Mouse (Mus musculus): Measurements from ENCODE around the gene Timm22. TPM values are rescaled to one million over a fixed set of nuclear protein-coding genes. Genes with fewer than 3 reads are reported as not detected.

Timm22 gene
- polyA plus RNA-seq, 1 experiment from 2014 or later, result 37.4 TPM

DNA sequence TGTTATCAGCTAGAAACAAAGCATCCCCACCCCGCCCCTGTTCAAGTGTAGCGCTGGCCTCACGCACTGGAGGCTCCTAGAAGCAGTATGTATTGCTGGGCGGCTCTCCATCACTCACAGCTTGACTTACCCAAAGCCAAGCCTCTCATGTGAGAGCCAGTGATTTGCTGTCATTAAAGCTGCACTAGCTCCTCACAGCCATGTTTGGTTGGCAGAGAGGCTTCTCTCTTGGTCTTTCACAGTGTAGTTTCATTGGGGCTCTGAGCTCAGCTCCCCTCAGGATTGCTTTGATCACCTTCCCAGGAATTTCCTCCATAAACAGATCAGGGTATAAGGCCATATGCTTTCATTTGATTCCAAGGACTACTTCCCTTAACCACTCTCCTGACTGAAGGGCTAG is 6.5 kb downstream of the Timm22 start:
- no peak overlapping the region for H3K9ac ChIP-seq
- H3K9me3 ChIP-seq (replicated peaks), result no peaks in the 10 kb centered on the region
- H3K4me1 ChIP-seq (replicated peaks), result 0 out of 2 replicates have a peak, but pooled peaks cover 8% of the 10 kb centered on the region
- no peak overlapping the region for H3K4me3 ChIP-seq (replicated peaks)
- no peaks in the 10 kb centered on the region for H3K27me3 ChIP-seq
- 39% methylated on average over 4 of the region's 4 CpGs for WGBS (ENCODE audit: insufficient replicate concordance)
- ATAC-seq (ENCODE audit: insufficient read depth), result no peak
- H3K4me2 ChIP-seq, result no peak overlapping the region
- no peak overlapping the region for H3K27ac ChIP-seq (replicated peaks)
- peaks cover 61% of the 10 kb centered on the region for H3K36me3 ChIP-seq (replicated peaks)

- ATAC-seq (ENCODE audit: insufficient read depth), result no peak
- H3K27ac ChIP-seq (replicated peaks), result no peak overlapping the region
- no peaks in the 10 kb centered on the region for H3K27me3 ChIP-seq
- H3K4me2 ChIP-seq, result no peak overlapping the region
- 77% methylated on average over 4 of the region's 4 CpGs for WGBS (ENCODE audit: insufficient replicate concordance)
- H3K9me3 ChIP-seq (replicated peaks), result no peaks in the 10 kb centered on the region
- H3K4me1 ChIP-seq (replicated peaks), result 0 out of 2 replicates have a peak, but pooled peaks cover 3% of the 10 kb centered on the region
- H3K9ac ChIP-seq, result no peak overlapping the region
- H3K4me3 ChIP-seq (replicated peaks), result no peak overlapping the region
- peaks cover 53% of the 10 kb centered on the region for H3K36me3 ChIP-seq (replicated peaks)
Measured at GRCm38 (mm10) chr11:76415001-76415400, 8.2 kb downstream of the Timm22 start.

DNA sequence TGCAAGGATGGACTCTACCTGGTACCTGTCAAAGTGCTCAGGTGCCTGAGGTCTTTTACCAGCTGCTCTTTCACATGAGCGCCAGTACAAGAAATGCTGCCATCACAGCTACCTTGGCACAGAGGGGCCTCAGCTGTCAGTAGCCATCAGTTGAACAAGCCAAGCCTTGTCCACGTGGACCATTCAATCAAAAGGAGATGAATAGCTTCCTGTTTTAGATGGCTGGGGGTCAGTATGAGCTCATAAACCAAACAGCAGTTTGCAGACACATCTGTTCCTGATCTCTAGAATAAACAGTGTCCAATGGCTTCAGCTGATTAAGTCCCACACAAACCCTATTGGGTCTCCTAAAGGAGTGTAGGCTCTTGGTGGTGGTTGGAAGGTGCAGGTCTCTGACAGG is 9.2 kb downstream of the Timm22 start:
- peaks cover 49% of the 10 kb centered on the region for H3K36me3 ChIP-seq (replicated peaks)
- H3K4me2 ChIP-seq, result no peak overlapping the region
- WGBS (ENCODE audit: insufficient replicate concordance), result 49% methylated on average over 2 of the region's 2 CpGs
- H3K27ac ChIP-seq (replicated peaks), result no peak overlapping the region
- H3K9me3 ChIP-seq (replicated peaks), result no peaks in the 10 kb centered on the region
- no peak overlapping the region for H3K9ac ChIP-seq
- ATAC-seq (ENCODE audit: insufficient read depth), result no peak
- H3K4me1 ChIP-seq (replicated peaks), result 0 out of 2 replicates have a peak, but pooled peaks cover 3% of the 10 kb centered on the region
- no peak overlapping the region for H3K4me3 ChIP-seq (replicated peaks)
- no peaks in the 10 kb centered on the region for H3K27me3 ChIP-seq

- Histone ChIP-seq H3K36me3 (replicated peaks) (peaks cover 33% of the 10 kb centered on the region), H3K27ac (replicated peaks) (no peak overlapping the region)
- WGBS (ENCODE audit: insufficient replicate concordance), result 79% methylated on average over 8 of the region's 8 CpGs
Measured at GRCm38 (mm10) chr11:76418423-76418822, 11.7 kb downstream of the Timm22 start.

DNA sequence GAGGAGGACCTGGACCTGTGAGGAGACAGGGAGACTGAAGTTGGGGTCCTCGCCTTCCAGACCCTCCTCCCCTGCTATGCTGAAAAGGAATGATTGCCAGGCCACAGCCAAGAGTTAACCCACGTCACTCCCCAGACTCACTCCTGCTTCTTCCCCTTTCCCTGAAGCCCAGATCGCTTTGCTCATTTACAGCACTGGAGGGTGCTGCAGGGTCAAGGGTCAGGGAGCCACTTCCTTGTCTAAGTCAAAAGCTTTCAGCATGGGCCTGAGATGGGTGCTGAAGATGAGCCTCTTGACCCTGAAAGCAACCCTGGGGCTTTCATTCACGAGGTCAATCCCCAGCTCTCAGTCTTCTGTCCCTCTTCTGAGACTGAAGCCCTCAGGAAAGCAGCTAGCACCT is 12.4 kb downstream of the Timm22 start:
- no peak overlapping the region for H3K4me3 ChIP-seq (replicated peaks)
- no peaks in the 10 kb centered on the region for H3K27me3 ChIP-seq
- H3K9me3 ChIP-seq (replicated peaks), result no peaks in the 10 kb centered on the region
- H3K4me2 ChIP-seq, result no peak overlapping the region
- no peaks in the 10 kb centered on the region for H3K4me1 ChIP-seq (replicated peaks)
- no peak overlapping the region for H3K27ac ChIP-seq (replicated peaks)
- WGBS (ENCODE audit: insufficient replicate concordance), result 49% methylated on average over 4 of the region's 4 CpGs
- peaks cover 29% of the 10 kb centered on the region for H3K36me3 ChIP-seq (replicated peaks)
- H3K9ac ChIP-seq, result no peak overlapping the region
- ATAC-seq (ENCODE audit: insufficient read depth), result no peak

More at GRCm38 (mm10) chr11:76418423-76418822, 11.7 kb downstream of the Timm22 start:
- Histone ChIP-seq H3K27me3 (no peaks in the 10 kb centered on the region), H3K4me3 (replicated peaks) (no peak overlapping the region), H3K9me3 (replicated peaks) (no peaks in the 10 kb centered on the region), H3K4me1 (replicated peaks) (no peaks in the 10 kb centered on the region), H3K9ac (no peak overlapping the region), H3K4me2 (no peak overlapping the region)
- ATAC-seq (ENCODE audit: insufficient read depth), result no peak

- no peaks in the 10 kb centered on the region for H3K4me1 ChIP-seq (replicated peaks)
- no peak overlapping the region for H3K27ac ChIP-seq (replicated peaks)
- H3K4me2 ChIP-seq, result no peak overlapping the region
- WGBS (ENCODE audit: insufficient replicate concordance), result 47% methylated on average over 4 of the region's 4 CpGs
- no peaks in the 10 kb centered on the region for H3K27me3 ChIP-seq
- H3K9ac ChIP-seq, result no peak overlapping the region
- ATAC-seq (ENCODE audit: insufficient read depth), result no peak
- no peaks in the 10 kb centered on the region for H3K9me3 ChIP-seq (replicated peaks)
- peaks cover 14% of the 10 kb centered on the region for H3K36me3 ChIP-seq (replicated peaks)
- H3K4me3 ChIP-seq (replicated peaks), result no peak overlapping the region
Measured at GRCm38 (mm10) chr11:76420896-76421295, 14.1 kb downstream of the Timm22 start.

DNA sequence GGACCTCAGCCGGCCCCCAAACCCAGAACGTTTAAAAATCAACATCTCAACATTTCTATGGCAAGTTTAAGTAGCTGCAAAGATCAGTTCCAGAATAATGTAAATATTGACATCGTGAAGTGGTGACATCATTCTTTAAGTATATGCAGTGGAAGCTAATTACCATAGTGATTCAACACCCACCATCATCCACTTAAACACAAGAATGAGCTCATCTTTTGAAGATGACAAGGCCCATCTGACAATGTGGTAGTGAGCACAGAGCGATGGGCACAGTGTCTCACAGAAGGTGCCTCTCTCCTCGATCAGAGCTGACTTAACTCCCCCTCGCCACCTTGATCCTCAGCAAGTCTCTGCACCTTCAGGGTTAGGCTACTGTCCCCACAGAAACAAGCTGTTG is 19.0 kb downstream of the Timm22 start:
- H3K4me3 ChIP-seq (replicated peaks), result no peak overlapping the region
- ATAC-seq (ENCODE audit: insufficient read depth), result no peak
- no peaks in the 10 kb centered on the region for H3K9me3 ChIP-seq (replicated peaks)
- H3K27me3 ChIP-seq, result no peaks in the 10 kb centered on the region
- no peaks in the 10 kb centered on the region for H3K4me1 ChIP-seq (replicated peaks)
- no peak overlapping the region for H3K27ac ChIP-seq (replicated peaks)
- H3K9ac ChIP-seq, result no peak overlapping the region
- WGBS (ENCODE audit: insufficient replicate concordance), result 66% methylated on average over 6 of the region's 6 CpGs
- H3K4me2 ChIP-seq, result no peak overlapping the region
- no peaks in the 10 kb centered on the region for H3K36me3 ChIP-seq (replicated peaks)

DNA sequence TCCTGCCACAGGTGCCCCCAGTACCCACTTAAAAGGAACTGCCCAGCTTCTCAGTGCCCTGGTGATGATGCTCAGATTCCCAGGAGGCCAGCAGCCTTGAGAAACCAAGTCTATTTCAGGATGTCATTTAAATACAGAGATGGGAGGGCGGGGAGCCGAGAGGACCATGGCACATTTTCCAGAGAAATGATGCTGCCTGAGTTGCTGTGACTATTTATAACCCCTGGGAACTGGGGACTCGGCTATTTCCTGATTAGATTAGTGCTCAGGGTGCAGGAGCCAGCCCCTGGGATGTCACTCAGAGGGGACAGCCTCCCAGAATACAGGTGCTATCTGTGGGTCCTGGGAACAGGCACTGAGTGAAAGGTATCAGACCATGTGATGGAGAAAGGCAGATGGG is 21.0 kb downstream of the Timm22 start:
- no peak overlapping the region for H3K9ac ChIP-seq
- no peaks in the 10 kb centered on the region for H3K36me3 ChIP-seq (replicated peaks)
- no peaks in the 10 kb centered on the region for H3K27me3 ChIP-seq
- H3K4me2 ChIP-seq, result no peak overlapping the region
- ATAC-seq (ENCODE audit: insufficient read depth), result no peak
- WGBS (ENCODE audit: insufficient replicate concordance), result 61% methylated on average over 3 of the region's 3 CpGs
- H3K4me1 ChIP-seq (replicated peaks), result no peaks in the 10 kb centered on the region
- H3K9me3 ChIP-seq (replicated peaks), result no peaks in the 10 kb centered on the region
- H3K27ac ChIP-seq (replicated peaks), result no peak overlapping the region
- no peak overlapping the region for H3K4me3 ChIP-seq (replicated peaks)

GRCm38 (mm10) chr11:76429046-76429445 is 22.3 kb downstream of the Timm22 start:
- ATAC-seq (ENCODE audit: insufficient read depth), result no peak
- H3K27me3 ChIP-seq, result no peaks in the 10 kb centered on the region
- H3K9me3 ChIP-seq (replicated peaks), result no peaks in the 10 kb centered on the region
- H3K36me3 ChIP-seq (replicated peaks), result no peaks in the 10 kb centered on the region
- no peak overlapping the region for H3K4me3 ChIP-seq (replicated peaks)
- H3K9ac ChIP-seq, result no peak overlapping the region
- H3K4me1 ChIP-seq (replicated peaks), result no peaks in the 10 kb centered on the region
- 41% methylated on average over 4 of the region's 4 CpGs for WGBS (ENCODE audit: insufficient replicate concordance)
- H3K4me2 ChIP-seq, result no peak overlapping the region
- H3K27ac ChIP-seq (replicated peaks), result no peak overlapping the region

DNA sequence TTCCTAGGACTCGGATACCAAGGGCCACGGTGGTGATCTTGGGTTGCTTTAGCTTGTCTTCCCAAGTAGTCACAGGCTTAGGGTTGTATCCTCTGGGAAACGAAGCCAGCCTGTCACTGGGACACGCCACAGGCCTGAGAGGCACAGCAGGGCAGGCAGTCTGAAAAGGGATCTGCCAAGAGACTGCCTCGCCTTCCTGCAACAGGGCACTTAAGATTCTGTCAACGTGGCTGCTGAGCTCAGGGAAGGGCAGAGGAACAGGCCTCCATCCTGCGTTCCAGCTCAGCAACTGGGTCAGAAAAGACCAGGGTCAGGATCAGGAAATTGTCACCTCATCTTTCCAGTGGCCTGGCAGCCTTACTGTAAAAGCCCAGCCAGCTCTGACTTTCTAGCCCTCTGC is 22.8 kb downstream of the Timm22 start:
- WGBS (ENCODE audit: insufficient replicate concordance), result 60% methylated on average over 7 of the region's 7 CpGs
- Histone ChIP-seq H3K27ac (replicated peaks) (no peak overlapping the region), H3K4me2 (no peak overlapping the region), H3K27me3 (no peaks in the 10 kb centered on the region), H3K4me1 (replicated peaks) (no peaks in the 10 kb centered on the region), H3K36me3 (replicated peaks) (no peaks in the 10 kb centered on the region), H3K4me3 (replicated peaks) (no peak overlapping the region), H3K9ac (no peak overlapping the region), H3K9me3 (replicated peaks) (no peaks in the 10 kb centered on the region)
- ATAC-seq (ENCODE audit: insufficient read depth), result no peak

- Histone ChIP-seq H3K4me1 (replicated peaks) (no peaks in the 10 kb centered on the region), H3K9ac (no peak overlapping the region), H3K27me3 (no peaks in the 10 kb centered on the region), H3K4me2 (no peak overlapping the region), H3K9me3 (replicated peaks) (no peaks in the 10 kb centered on the region), H3K36me3 (replicated peaks) (no peaks in the 10 kb centered on the region), H3K4me3 (replicated peaks) (no peak overlapping the region), H3K27ac (replicated peaks) (no peak overlapping the region)
- no peak for ATAC-seq (ENCODE audit: insufficient read depth)
- WGBS (ENCODE audit: insufficient replicate concordance), result 56% methylated on average over 6 of the region's 6 CpGs
Measured at GRCm38 (mm10) chr11:76429966-76430631, 23.3 kb downstream of the Timm22 start.

DNA sequence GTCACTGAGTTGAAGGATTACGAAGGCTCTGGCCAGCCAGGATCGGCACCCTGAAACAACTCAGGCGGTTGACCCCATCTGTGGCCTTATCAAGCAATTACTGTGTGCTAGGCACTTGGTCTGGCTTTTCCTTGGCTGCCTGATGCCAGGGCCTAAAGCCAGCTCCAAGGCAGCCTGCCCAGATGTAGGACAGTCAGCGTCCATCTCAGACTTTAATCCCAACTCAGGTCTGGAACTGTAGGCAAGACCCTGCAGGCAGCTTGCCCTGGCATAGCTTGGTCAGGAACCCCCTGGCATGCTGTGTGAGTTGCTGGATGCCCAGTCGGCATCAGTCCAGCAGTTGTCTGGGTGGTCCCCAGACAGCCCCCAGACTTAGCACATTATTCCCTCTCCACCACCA is 29.3 kb downstream of the Timm22 start:
- 74% methylated on average over 5 of the region's 5 CpGs for WGBS (ENCODE audit: insufficient replicate concordance)
- no peak overlapping the region for H3K4me3 ChIP-seq (replicated peaks)

More for the DNA sequence above, 29.3 kb downstream of the Timm22 start:
- no peaks in the 10 kb centered on the region for H3K9me3 ChIP-seq (replicated peaks)
- H3K4me1 ChIP-seq (replicated peaks), result no peaks in the 10 kb centered on the region
- H3K9ac ChIP-seq, result no peak overlapping the region
- no peak overlapping the region for H3K4me2 ChIP-seq
- no peak for ATAC-seq (ENCODE audit: insufficient read depth)
- no peaks in the 10 kb centered on the region for H3K36me3 ChIP-seq (replicated peaks)
- H3K27me3 ChIP-seq, result peaks cover 18% of the 10 kb centered on the region
- H3K27ac ChIP-seq (replicated peaks), result no peak overlapping the region
